In the genomic region with DNA sequence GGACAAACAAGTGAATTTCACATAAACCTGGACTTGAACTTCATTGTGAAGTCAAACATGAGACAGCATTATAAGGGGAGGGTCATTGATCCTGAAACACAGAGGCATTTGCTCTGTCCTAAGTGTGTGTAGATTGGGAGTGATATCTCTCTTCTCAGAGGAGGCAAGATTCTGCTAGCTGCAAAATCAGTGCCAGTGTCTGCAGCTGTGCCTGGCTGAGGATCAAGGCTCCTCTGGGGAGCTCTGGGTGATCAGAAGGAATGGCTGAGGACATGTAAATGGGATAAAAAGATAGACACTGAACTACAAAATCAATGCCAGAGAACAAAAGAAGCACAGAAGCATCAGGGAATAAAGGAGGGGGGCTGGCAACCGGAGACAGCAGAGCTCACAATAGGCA, we compare ENCODE assay signal across 28 mouse cellular contexts.
DNase-seq lines count a peak whose midpoint lies in the region; ATAC-seq and TF ChIP-seq lines count a peak whose summit lies in the region.
"Had no signal": no experiment of that assay in that cellular context is flagged by ENCODE, and none has a peak within 500 bp of the region (broad histone marks: within the 10 kb centered on the region; RNA-seq: fewer than 3 reads in every experiment).

No protein-coding gene starts in this region.

- DNase-seq in left cerebral cortex, postnatal 4 days = peak; percentile 3
- no peak for DNase-seq in left cerebral cortex, adult 9 months (ENCODE audit: low spot score in 2 of 2)
- peak; percentile 15 for DNase-seq in adipocyte (ENCODE audit: low spot score)
- peak; percentile 42 for DNase-seq in brain, embryonic 14.5 days (ENCODE audit: low read depth)
- peak; percentile 19 for DNase-seq in gastrocnemius, postnatal 36 days
- DNase-seq in embryo, embryonic 9.5 days (ENCODE audit: extremely low spot score) = no peak
- DNase-seq: adrenal gland, postnatal 10 days; B cell, adult 2 months; cerebellum, adult 11 months; cerebellum, adult 9-11 months; heart, adult 18-20 months; heart, postnatal 36 days; kidney, adult 9 months; kidney, postnatal 14 days; thymus, adult 18-20 months; thymus, postnatal 36 days had no signal

- no peaks in the 10 kb centered on the region for H3K36me3 ChIP-seq in kidney, embryonic 15.5 days
- H3K36me3 ChIP-seq: embryonic facial prominence, embryonic 10.5 days; embryonic facial prominence, embryonic 15.5 days; forebrain, embryonic 12.5 days; limb, embryonic 13.5 days; lung, embryonic 15.5 days had no signal

- no peaks in the 10 kb centered on the region for H3K9me3 ChIP-seq in kidney, embryonic 15.5 days (replicated peaks)
- H3K9me3 ChIP-seq: embryonic facial prominence, embryonic 10.5 days; embryonic facial prominence, embryonic 15.5 days; forebrain, embryonic 12.5 days; limb, embryonic 13.5 days; lung, embryonic 15.5 days had no signal

- no peak overlapping the region for H3K4me3 ChIP-seq in kidney, embryonic 15.5 days (replicated peaks)
- H3K4me3 ChIP-seq: embryonic facial prominence, embryonic 10.5 days; embryonic facial prominence, embryonic 15.5 days; forebrain, embryonic 12.5 days; limb, embryonic 13.5 days; lung, embryonic 15.5 days had no signal

- WGBS in kidney, embryonic 15.5 days = 71% methylated on average over 1 of the region's 1 CpGs

- ATAC-seq in kidney, embryonic 15.5 days (replicated peaks; ENCODE audit: low FRiP score) = no peak
- ATAC-seq: activated CD4-positive, CD25-positive, alpha-beta regulatory T cell, adult 4 months; intestine, postnatal 0 days had no signal

- no peak for TF ChIP-seq CTCF in brain, embryonic 14.5 days (IDR thresholded peaks at IDR 0.05; ENCODE audit: borderline replicate concordance, extremely low read depth, insufficient read depth, insufficient read length)

- no peak overlapping the region for H3K27ac ChIP-seq in kidney, embryonic 15.5 days
- H3K27ac ChIP-seq: embryonic facial prominence, embryonic 10.5 days; embryonic facial prominence, embryonic 15.5 days; forebrain, embryonic 12.5 days; hindbrain, embryonic 14.5 days; limb, embryonic 13.5 days; lung, embryonic 15.5 days; stomach, postnatal 0 days had no signal

- H3K9ac ChIP-seq in kidney, embryonic 15.5 days = no peak overlapping the region
- H3K9ac ChIP-seq: embryonic facial prominence, embryonic 15.5 days; forebrain, embryonic 12.5 days; hindbrain, embryonic 14.5 days; limb, embryonic 13.5 days; lung, embryonic 15.5 days had no signal

- no peaks in the 10 kb centered on the region for H3K27me3 ChIP-seq in kidney, embryonic 15.5 days
- H3K27me3 ChIP-seq: embryonic facial prominence, embryonic 15.5 days; forebrain, embryonic 12.5 days; lung, embryonic 15.5 days had no signal

- no peak for TF ChIP-seq POLR2A in brain, embryonic 14.5 days (IDR thresholded peaks at IDR 0.05; ENCODE audit: borderline replicate concordance, extremely low read depth, insufficient read depth, insufficient read length, poor library complexity, severe bottlenecking)

- intact Hi-C loops in left cerebral cortex, postnatal 4 days (cut with DNase I) = no loop called here
- intact Hi-C loops in gastrocnemius, postnatal 36 days (cut with DNase I) = no loop called here

- H3K4me2 ChIP-seq in kidney, embryonic 15.5 days = no peak overlapping the region
- H3K4me2 ChIP-seq: embryonic facial prominence, embryonic 15.5 days; forebrain, embryonic 12.5 days; heart, embryonic 11.5 days; hindbrain, embryonic 14.5 days; limb, embryonic 13.5 days; liver, embryonic 11.5 days; lung, embryonic 15.5 days had no signal

- no peaks in the 10 kb centered on the region for H3K4me1 ChIP-seq in kidney, embryonic 15.5 days
- H3K4me1 ChIP-seq: embryonic facial prominence, embryonic 10.5 days; lung, embryonic 15.5 days had no signal

Comparison
In these comparisons a context has a peak if more than half of its experiments do, and no peak if none do; other contexts are left out.
1. DNase-seq: peak in left cerebral cortex, postnatal 4 days (single experiment), adipocyte (single experiment), brain, embryonic 14.5 days (single experiment) and gastrocnemius, postnatal 36 days (2 of 2); none in left cerebral cortex, adult 9 months (0 of 2) and embryo, embryonic 9.5 days (single experiment).